Mouse (Mus musculus) midbrain, embryonic 11.5 days (tissue): ENCODE measurements around the gene Cox7a1. TPM values are rescaled to one million over a fixed set of nuclear protein-coding genes. Genes with fewer than 3 reads are reported as not detected.
A peak's percentile ranks its signal among the peaks of the same experiment; 100 is the strongest.
"Not testable (repeated sequence)": the region's sequence is repeated elsewhere in the genome, so short reads cannot be mapped to it uniquely, and the experiment has no call there.

Experiments used
- ATAC-seq: fragments of 200-750 bp; cut with Nextera tagmentation; 2 replicates; pipeline ENCODE4 v1.8.0; 2017; ENCODE audit warnings: moderate TSS enrichment, moderate library complexity; ENCODE audit not compliant: low FRiP score
- DNase-seq: peaks from one replicate; pipeline ENCODE4 v3.0.0; 2015; ENCODE audit warnings: low spot score; ENCODE audit errors: missing footprints
- H3K27ac ChIP-seq: fragments of 300-500 bp; sonication (generic); 2 replicates; pipeline ENCODE4 v1.5.1; 2014; ENCODE audit warnings: low read depth, low read length
- H3K27me3 ChIP-seq: fragments of 300-500 bp; sonication (generic); 2 replicates; pipeline ENCODE4 v1.6.1; 2014; ENCODE audit warnings: mild to moderate bottlenecking, low read length, moderate library complexity, mixed read lengths; ENCODE audit not compliant: control insufficient read depth, insufficient read depth
- H3K36me3 ChIP-seq: fragments of 300-500 bp; sonication (generic); 2 replicates; pipeline ENCODE4 v1.6.1; 2014; ENCODE audit warnings: mild to moderate bottlenecking, low read length, moderate library complexity, mixed read lengths; ENCODE audit not compliant: control insufficient read depth, insufficient read depth
- H3K4me1 ChIP-seq: fragments of 300-500 bp; sonication (generic); 2 replicates; pipeline ENCODE4 v1.6.1; 2014; ENCODE audit warnings: low read length; ENCODE audit not compliant: control insufficient read depth, insufficient read depth
- H3K4me2 ChIP-seq: fragments of 300-500 bp; sonication (generic); 2 replicates; pipeline ENCODE4 v1.6.1; 2014; ENCODE audit warnings: mild to moderate bottlenecking, moderate library complexity
- H3K4me3 ChIP-seq: fragments of 300-500 bp; sonication (generic); 2 replicates; pipeline ENCODE4 v1.5.1; 2014; ENCODE audit warnings: low read depth, low read length
- H3K9ac ChIP-seq: fragments of 300-500 bp; sonication (generic); 2 replicates; pipeline ENCODE4 v1.6.1; 2014; ENCODE audit warnings: low read length
- H3K9me3 ChIP-seq: fragments of 300-500 bp; sonication (generic); 2 replicates; pipeline ENCODE4 v1.6.1; 2016; ENCODE audit warnings: low read length; ENCODE audit not compliant: control insufficient read depth
- WGBS: fragments of 180-500 bp; shearing (Covaris S2); extraction: QIAGEN DNeasy Blood & Tissue Kit; methylation state at CpG from one replicate; pipeline ENCODE4 v1.1.7; 2014; 5-methylcytosine and 5-hydroxymethylcytosine counted together
- polyA plus RNA-seq: library from polyadenylated mRNA; unstranded; fragments of >200 nt; fragmentation: Nextera tagmentation; extraction: Ambion mirVana; gene quantifications from 2 replicates; pipeline ENCODE4 v1.2.1, GENCODE M21; 2014

The Cox7a1 gene
- polyA plus RNA-seq, 1 experiment from 2014 or later, result 4.1 TPM

DNA sequence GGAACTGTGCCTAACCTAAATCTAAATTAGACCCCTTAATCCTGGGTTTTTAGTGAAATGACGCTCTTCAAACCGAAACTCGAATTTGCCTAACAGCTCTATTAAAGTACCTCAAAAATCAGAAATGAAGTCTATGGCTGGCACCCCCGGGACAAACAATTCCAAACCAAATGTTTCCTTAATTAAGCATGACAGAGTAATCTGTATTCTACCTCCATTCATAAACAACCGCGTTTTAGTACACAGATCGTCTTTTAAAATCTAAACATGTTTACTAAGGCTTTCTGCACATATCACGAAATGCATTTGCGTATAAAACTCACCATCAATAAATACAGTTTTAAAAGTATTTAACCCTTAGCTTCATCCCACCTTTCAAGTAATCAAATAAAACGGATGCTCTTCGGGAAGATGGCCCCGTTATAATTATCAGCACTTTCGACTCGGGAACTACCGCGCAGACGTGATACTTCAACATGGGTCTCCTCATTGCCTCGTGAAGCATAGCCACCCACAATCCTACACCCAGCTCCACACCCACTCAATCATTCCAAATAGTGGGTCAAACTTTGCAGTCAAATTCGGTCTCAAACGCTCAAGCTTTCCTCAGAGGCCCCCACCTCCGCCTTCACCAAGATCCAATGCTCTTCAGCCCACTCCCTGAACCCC, 14.9 kb upstream of the Cox7a1 start:
- 4% methylated on average over 21 of the region's 21 CpGs for WGBS
- H3K4me2 ChIP-seq, result peak overlapping the region; percentile 57
- DNase-seq (no peak), ATAC-seq (peak; percentile 28)
- H3K27ac ChIP-seq, result peak overlapping the region; percentile 82
- peaks cover 20% of the 10 kb centered on the region for H3K36me3 ChIP-seq
- H3K9ac ChIP-seq, result peak overlapping the region; percentile 94
- H3K27me3 ChIP-seq, result no peaks in the 10 kb centered on the region
- peaks cover 5% of the 10 kb centered on the region for H3K4me1 ChIP-seq
- H3K4me3 ChIP-seq, result peak overlapping the region; percentile 72
- H3K9me3 ChIP-seq, result peaks cover 26% of the 10 kb centered on the region

DNA sequence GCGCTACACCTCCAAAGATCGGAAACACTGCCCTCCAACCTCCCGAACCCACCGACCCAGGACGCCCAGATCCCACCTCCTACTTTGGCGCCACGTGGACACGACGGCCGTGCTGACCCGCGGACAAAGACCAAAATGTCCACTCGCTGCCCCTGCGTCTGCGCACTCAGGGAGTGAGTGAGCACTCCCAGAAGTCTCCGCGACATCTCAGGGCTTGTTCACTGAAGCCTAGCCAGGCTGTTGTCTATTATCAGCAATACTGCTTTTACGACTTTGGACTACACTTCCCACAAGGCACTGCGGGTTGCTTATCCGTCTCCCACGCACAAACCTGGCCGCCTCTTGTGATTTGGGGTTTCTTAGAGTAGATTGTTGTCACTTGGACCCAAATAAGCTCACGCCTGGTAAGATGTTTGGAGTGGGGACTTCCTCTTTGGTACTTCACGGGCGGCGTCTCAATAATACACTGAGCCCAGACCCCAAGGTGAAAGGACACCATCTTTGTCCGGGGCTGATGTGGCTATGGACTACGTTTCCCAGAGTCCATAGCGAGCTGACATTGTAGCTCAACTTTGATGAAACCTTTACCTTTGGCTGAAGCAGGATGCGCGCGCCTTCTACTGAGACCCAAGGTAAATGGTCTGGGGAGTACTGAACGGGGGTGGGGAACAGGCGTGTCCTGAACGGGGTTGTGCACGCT, 14.2 kb upstream of the Cox7a1 start, which contains the start of gene Zfp146:
TSS of gene Zfp146 (minus strand) at position 168 of the 700 bp plus-strand sequence.
- H3K27me3 ChIP-seq, result no peaks in the 10 kb centered on the region
- peak within 1 kb of the TSS; percentile 94 for H3K9ac ChIP-seq
- H3K9me3 ChIP-seq, result peaks cover 25% of the 10 kb centered on the region
- peak; percentile 99 for DNase-seq
- under 1% methylated on average over 36 of the region's 36 CpGs for WGBS
- H3K4me2 ChIP-seq, result peak within 1 kb of the TSS; percentile 62
- peak within 1 kb of the TSS; percentile 72 for H3K4me3 ChIP-seq
- peak within 1 kb of the TSS; percentile 82 for H3K27ac ChIP-seq
- H3K4me1 ChIP-seq, result peaks cover 5% of the 10 kb centered on the region
- ATAC-seq, result peak; percentile 97
- peaks cover 18% of the 10 kb centered on the region for H3K36me3 ChIP-seq

DNA sequence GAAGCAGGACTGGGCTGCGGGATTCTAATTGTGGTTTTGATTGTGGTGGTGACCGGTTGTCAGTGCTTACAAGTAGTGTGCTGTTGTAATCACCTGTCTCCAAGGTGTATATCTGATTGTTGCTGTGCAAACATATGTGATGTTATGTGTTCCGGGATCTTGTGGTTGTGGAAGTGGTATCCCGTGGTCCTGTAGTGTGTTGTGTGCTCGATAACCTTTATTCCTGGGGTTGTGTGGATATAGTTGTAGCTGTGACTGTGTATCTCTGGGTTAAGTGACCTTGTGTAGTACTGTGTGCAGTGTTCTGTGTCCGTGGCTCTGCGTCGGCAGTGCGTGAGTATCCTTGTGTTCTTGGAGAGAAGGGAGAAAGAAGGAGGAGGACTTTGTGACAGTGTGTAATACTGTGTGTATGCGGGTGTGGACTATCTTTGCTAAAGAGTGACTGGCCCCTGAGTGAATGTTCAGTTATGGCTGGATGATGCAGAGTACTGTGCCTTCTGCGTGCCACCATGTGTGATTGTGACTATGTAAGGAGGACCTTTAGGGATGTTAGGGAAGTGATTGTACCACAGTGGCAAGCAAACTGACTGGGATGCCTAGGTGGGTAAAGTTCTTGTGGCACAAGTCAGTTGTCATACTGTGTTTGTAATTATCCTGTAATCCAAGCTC, 13.5 kb upstream of the Cox7a1 start:
- H3K9me3 ChIP-seq, result peaks cover 20% of the 10 kb centered on the region
- H3K4me3 ChIP-seq, result peak overlapping the region; percentile 72
- H3K27me3 ChIP-seq, result no peaks in the 10 kb centered on the region
- H3K36me3 ChIP-seq, result peaks cover 14% of the 10 kb centered on the region
- 26% methylated on average over 11 of the region's 11 CpGs for WGBS
- peak overlapping the region; percentile 62 for H3K4me2 ChIP-seq
- H3K9ac ChIP-seq, result peak overlapping the region; percentile 94
- H3K27ac ChIP-seq, result no peak overlapping the region; the same call in 1 of the 2 replicates
- DNase-seq (peak; percentile 76), ATAC-seq (no peak; the same call in 1 of the 2 replicates)
- peaks cover 5% of the 10 kb centered on the region for H3K4me1 ChIP-seq

DNA sequence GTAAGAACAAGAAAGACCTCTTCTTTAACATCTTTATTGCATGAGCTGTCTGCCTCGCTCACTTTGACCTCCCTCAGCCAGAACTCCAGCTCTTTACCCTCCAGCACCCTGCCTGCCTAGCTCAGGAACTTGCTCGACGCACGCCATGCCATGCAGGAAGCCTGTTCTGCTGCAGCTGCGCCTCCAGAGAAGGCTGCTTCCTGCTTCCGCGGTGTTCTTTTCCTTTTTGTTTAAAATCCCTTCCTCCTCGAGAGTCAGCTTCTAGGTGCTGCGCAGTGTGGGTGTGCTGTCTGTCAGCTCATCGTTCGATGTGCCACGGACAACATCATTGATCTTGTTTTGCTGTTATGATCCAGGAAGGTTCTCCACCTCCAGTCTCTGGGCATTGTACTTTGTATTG, 7.5 kb upstream of the Cox7a1 start:
- Histone ChIP-seq H3K4me2 (no peak overlapping the region), H3K36me3 (peaks cover 3% of the 10 kb centered on the region; the same call in 1 of the 2 replicates), H3K4me1 (no peaks in the 10 kb centered on the region), H3K4me3 (no peak overlapping the region), H3K9me3 (no peaks in the 10 kb centered on the region), H3K9ac (no peak overlapping the region), H3K27me3 (no peaks in the 10 kb centered on the region), H3K27ac (no peak overlapping the region)
- DNase-seq (no peak), ATAC-seq (no peak)
- WGBS, result 88% methylated on average over 12 of the region's 12 CpGs

DNA sequence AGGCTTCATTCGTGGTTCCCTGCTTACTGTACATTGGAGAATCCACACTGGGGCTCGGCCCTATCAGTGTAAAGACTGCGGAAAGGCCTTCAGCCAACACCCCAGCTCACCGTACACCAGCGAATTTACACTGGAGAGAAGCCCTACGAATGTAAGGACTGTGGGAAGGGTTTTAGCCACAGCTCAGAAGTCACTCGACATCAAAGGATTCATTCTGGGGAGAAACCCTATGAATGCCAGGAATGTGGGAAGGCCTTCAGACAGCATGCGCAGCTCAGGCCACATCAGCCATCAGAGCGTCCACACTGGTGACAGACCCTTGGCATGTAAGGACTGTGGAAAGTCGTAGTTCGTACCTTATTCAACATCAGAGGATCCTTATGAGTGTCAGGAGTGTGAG, 5.7 kb upstream of the Cox7a1 start:
- DNase-seq (no peak), ATAC-seq (no peak)
- Histone ChIP-seq H3K27ac (no peak overlapping the region), H3K4me2 (no peak overlapping the region), H3K4me1 (no peaks in the 10 kb centered on the region), H3K27me3 (no peaks in the 10 kb centered on the region), H3K9ac (no peak overlapping the region), H3K4me3 (no peak overlapping the region), H3K9me3 (no peaks in the 10 kb centered on the region), H3K36me3 (peaks cover 3% of the 10 kb centered on the region; the same call in 1 of the 2 replicates)
- 88% methylated on average over 11 of the region's 11 CpGs for WGBS

DNA sequence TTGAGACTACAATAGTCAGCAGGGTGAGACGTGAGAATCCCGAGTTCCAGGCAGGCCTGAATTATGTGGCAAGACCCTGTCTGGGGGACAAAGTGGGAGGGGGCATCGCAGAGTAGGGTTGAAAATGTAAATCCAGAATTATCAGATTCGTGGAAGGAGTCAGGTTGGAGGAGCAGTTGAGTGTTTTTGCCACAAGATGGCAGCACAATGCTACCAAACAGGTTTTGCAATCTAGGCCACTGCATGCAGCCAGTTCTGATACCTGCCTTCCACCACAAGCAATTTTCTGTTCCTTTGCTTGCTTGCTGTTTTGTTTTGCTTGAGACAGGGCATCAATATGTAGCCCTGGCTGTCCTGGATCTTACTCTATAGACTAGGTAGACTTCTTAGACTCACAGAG, 2.6 kb upstream of the Cox7a1 start:
- DNase-seq (peak; percentile 98), ATAC-seq (peak; percentile 22; the same call in 1 of the 2 replicates)
- no peak overlapping the region for H3K27ac ChIP-seq
- no peaks in the 10 kb centered on the region for H3K9me3 ChIP-seq
- H3K4me3 ChIP-seq, result no peak overlapping the region
- 4% methylated on average over 4 of the region's 4 CpGs for WGBS
- no peak overlapping the region for H3K4me2 ChIP-seq
- H3K36me3 ChIP-seq, result peaks cover 3% of the 10 kb centered on the region; the same call in 1 of the 2 replicates
- peaks cover 6% of the 10 kb centered on the region for H3K4me1 ChIP-seq
- H3K9ac ChIP-seq, result no peak overlapping the region
- H3K27me3 ChIP-seq, result no peaks in the 10 kb centered on the region

DNA sequence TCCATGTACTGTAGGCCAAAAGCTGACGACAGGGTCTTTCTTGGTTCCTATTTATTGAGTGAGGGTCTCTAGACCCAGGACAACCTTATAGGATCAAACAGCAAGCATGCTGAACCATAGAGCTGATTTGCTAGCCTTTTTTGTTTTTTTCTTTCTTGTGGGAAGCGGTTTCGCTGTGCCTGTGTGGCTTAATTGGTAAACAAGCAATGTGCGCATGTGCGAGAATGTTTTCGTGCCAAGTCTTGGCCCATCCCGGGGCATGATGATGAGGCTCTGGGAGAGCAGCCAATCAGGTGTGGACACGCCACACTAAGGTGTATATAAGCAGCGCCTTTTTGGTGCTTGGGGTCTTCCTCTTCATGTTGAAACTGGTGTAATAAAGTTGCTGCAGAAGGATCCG, 2.0 kb upstream of the Cox7a1 start:
- WGBS, result 96% methylated on average over 8 of the region's 10 CpGs
- not testable (repeated sequence) for H3K27ac ChIP-seq, H3K36me3 ChIP-seq, DNase-seq, H3K9ac ChIP-seq, H3K27me3 ChIP-seq, H3K9me3 ChIP-seq, H3K4me2 ChIP-seq, H3K4me1 ChIP-seq, ATAC-seq, H3K4me3 ChIP-seq

DNA sequence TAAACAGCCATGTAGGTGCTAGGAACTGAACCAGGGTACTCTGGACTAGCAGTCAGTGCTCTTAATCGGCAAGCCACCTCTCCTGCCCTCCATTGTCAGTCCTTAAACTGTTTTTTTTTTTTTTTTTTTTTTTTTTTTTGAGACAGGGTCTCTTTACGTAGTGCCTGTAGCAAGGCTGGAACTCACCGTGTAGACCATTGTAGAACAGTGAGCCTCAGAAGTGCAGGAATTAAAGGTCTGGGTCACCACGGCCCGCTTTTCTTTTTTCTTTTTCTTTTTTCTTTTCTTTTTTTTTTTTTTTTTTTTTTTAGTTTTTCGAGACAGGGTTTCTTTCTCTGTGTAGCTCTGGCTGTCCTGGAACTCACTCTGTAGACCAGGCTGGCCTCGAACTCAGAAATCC, 755 bp upstream of the Cox7a1 start:
- not testable (repeated sequence) for H3K4me2 ChIP-seq, H3K4me3 ChIP-seq, H3K9ac ChIP-seq, H3K9me3 ChIP-seq, H3K4me1 ChIP-seq, ATAC-seq, H3K27me3 ChIP-seq, H3K27ac ChIP-seq, DNase-seq
- peaks cover 16% of the 10 kb centered on the region for H3K36me3 ChIP-seq
- WGBS, result 72% methylated on average over 7 of the region's 7 CpGs
